Mouse (Mus musculus) limb, embryonic 11.5 days (tissue): ENCODE results near the gene Fpgs. TPM values are rescaled to one million over a fixed set of nuclear protein-coding genes. Genes with fewer than 3 reads are reported as not detected.

Experiments used
- ATAC-seq: fragments of 200-750 bp; cut with Nextera tagmentation; 2 replicates; pipeline ENCODE4 v1.8.0; 2017; ENCODE audit warnings: low read depth; ENCODE audit not compliant: insufficient number of reproducible peaks, low FRiP score, low TSS enrichment
- DNase-seq: peaks from one replicate; pipeline ENCODE4 v3.0.0-alpha.2; 2015; ENCODE audit warnings: low spot score
- H3K27ac ChIP-seq: fragments of 300-500 bp; sonication (generic); replicated peaks from 2 replicates; pipeline ENCODE4 v1.5.1; 2014; ENCODE audit warnings: low read depth, mild to moderate bottlenecking, low read length
- H3K27me3 ChIP-seq: fragments of 300-500 bp; sonication (generic); 2 replicates; pipeline ENCODE4 v1.6.1; 2014; ENCODE audit warnings: mild to moderate bottlenecking, low read length, mixed read lengths; ENCODE audit not compliant: control insufficient read depth, insufficient read depth
- H3K36me3 ChIP-seq: fragments of 300-500 bp; sonication (generic); 2 replicates; pipeline ENCODE4 v1.6.1; 2014; ENCODE audit warnings: mild to moderate bottlenecking, low read length, moderate library complexity, mixed read lengths; ENCODE audit not compliant: control insufficient read depth, insufficient read depth
- H3K4me1 ChIP-seq: fragments of 300-500 bp; sonication (generic); 2 replicates; pipeline ENCODE4 v1.6.1; 2014; ENCODE audit warnings: low read length, mixed read lengths; ENCODE audit not compliant: control insufficient read depth, insufficient read depth
- H3K4me2 ChIP-seq: fragments of 300-500 bp; sonication (generic); 2 replicates; pipeline ENCODE4 v1.6.1; 2014; ENCODE audit warnings: low read depth, mild to moderate bottlenecking, moderate library complexity; ENCODE audit not compliant: severe bottlenecking
- H3K4me3 ChIP-seq: fragments of 300-500 bp; sonication (generic); 2 replicates; pipeline ENCODE4 v1.5.1; 2014; ENCODE audit warnings: low read depth, low read length
- H3K9ac ChIP-seq: fragments of 300-500 bp; sonication (generic); 2 replicates; pipeline ENCODE4 v1.6.1; 2014; ENCODE audit warnings: mild to moderate bottlenecking, low read length
- H3K9me3 ChIP-seq: fragments of 300-500 bp; sonication (generic); 2 replicates; pipeline ENCODE4 v1.6.1; 2016; ENCODE audit warnings: low read length; ENCODE audit not compliant: control insufficient read depth
- WGBS: fragments of 180-500 bp; shearing (Covaris S2); extraction: QIAGEN DNeasy Blood & Tissue Kit; methylation state at CpG from one replicate; pipeline ENCODE4 v1.1.7; 2014; 5-methylcytosine and 5-hydroxymethylcytosine counted together
- polyA plus RNA-seq: library from polyadenylated mRNA; unstranded; fragments of >200 nt; fragmentation: Nextera tagmentation; extraction: Ambion mirVana; gene quantifications from 2 replicates; pipeline ENCODE4 v1.2.1, GENCODE M21; 2014

Gene Fpgs
- polyA plus RNA-seq, 1 experiment from 2014 or later: 22.1 TPM

DNA sequence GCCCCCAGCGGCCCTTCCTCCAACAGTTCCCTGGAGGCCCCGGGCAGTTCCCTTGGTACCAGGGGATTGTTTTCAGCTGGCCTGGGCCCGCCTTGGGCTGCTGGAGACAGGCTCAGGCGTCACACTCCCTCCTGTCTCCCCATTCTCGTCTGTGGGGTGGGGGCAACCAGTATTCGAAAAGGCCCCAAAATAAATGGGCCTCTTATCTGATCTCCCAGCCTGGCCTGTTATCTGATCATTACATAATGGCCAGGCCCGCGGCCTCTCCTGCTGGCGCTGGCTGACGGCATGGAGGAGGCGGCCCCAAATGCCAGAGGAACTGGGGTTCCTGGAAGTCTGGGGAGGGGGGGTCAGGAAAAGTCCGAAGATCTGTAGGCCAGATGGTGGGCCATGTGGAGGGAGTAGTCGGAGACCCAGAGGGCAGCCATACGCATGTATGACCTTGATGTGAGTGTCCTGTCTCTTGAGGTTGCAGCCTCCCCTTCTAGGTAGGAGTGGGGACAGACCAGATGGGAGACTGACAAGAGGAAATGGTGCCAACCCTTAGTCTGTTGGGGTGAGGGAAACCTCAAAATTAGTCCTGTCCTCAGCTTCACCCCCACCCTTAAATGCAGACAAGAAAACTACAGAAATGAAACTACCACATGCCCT is 49.1 kb downstream of the Fpgs start:
- Histone ChIP-seq H3K4me3 (no peak overlapping the region), H3K9ac (0 out of 2 replicates have a peak overlapping the region, but pooled peaks have one; percentile 8), H3K4me1 (peaks cover 26% of the 10 kb centered on the region), H3K27ac (peak overlapping the region; percentile 61), H3K9me3 (no peaks in the 10 kb centered on the region), H3K27me3 (no peaks in the 10 kb centered on the region), H3K4me2 (no peak overlapping the region), H3K36me3 (no peaks in the 10 kb centered on the region)
- no peak for ATAC-seq
- WGBS: 54% methylated on average over 14 of the region's 14 CpGs
- no peak for DNase-seq

- peak overlapping the region; percentile 61; the same call in 1 of the 2 replicates for H3K27ac ChIP-seq
- no peaks in the 10 kb centered on the region for H3K27me3 ChIP-seq
- WGBS: 21% methylated on average over 7 of the region's 7 CpGs
- ATAC-seq (no peak), DNase-seq (peak; percentile 45)
- no peak overlapping the region for H3K4me2 ChIP-seq
- H3K36me3 ChIP-seq: no peaks in the 10 kb centered on the region
- H3K4me1 ChIP-seq: peaks cover 26% of the 10 kb centered on the region
- H3K4me3 ChIP-seq: no peak overlapping the region
- no peaks in the 10 kb centered on the region for H3K9me3 ChIP-seq
- H3K9ac ChIP-seq: no peak overlapping the region
These were observed 50.2 kb downstream of the Fpgs start for GRCm38 (mm10) chr2:32653764-32654163.

GRCm38 (mm10) chr2:32647366-32647765 is 56.6 kb downstream of the Fpgs start:
- WGBS: 91% methylated on average over 7 of the region's 7 CpGs
- H3K4me3 ChIP-seq: no peak overlapping the region
- no peaks in the 10 kb centered on the region for H3K36me3 ChIP-seq
- ATAC-seq (no peak), DNase-seq (no peak)
- no peak overlapping the region for H3K27ac ChIP-seq
- no peak overlapping the region for H3K4me2 ChIP-seq
- H3K4me1 ChIP-seq: 0 out of 2 replicates have a peak, but pooled peaks cover 3% of the 10 kb centered on the region
- H3K27me3 ChIP-seq: no peaks in the 10 kb centered on the region
- no peaks in the 10 kb centered on the region for H3K9me3 ChIP-seq
- no peak overlapping the region for H3K9ac ChIP-seq

DNA sequence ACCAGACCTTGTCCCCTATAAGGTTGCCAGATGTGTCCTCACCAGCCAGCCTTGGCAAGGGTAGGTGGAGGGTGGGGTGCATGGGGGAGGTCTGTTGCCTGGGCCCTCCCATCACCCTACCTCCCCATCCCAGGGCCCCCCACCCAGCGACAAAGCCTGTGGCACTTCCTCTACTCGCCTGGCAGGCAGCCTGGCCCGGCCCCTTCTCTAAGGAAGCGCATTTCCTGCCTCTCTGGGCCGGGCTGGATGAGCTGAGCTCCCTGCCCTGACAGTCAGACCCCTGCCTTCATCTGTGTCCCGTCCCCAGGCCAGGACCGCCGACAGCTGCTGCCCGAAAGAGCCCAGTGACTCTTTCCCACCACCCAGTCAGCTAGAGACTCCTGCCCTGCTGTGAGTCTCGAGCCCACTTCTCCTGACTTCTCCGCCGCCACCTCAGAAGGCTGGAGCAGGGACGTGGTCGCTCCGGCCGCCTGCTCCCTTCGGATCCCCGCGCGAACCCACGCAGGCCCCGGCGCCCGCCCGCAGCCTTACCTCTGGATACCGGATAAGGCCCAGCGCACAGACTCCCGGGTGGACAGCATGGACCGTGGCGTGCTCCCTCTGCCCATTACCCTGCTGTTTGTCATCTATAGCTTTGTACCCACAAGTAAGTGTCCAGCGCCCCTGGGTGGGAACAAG is 57.4 kb downstream of the Fpgs start, which contains the start of gene Eng:
TSS of gene Eng (plus strand) at position 217 of the 678 bp plus-strand sequence.
- H3K4me1 ChIP-seq: 0 out of 2 replicates have a peak, but pooled peaks cover 3% of the 10 kb centered on the region
- H3K9me3 ChIP-seq: no peaks in the 10 kb centered on the region
- no peak within 1 kb of the TSS for H3K4me3 ChIP-seq
- H3K9ac ChIP-seq: no peak within 1 kb of the TSS
- no peak within 1 kb of the TSS for H3K27ac ChIP-seq
- DNase-seq: no peak
- 60% methylated on average over 30 of the region's 31 CpGs for WGBS
- no peak for ATAC-seq
- no peaks in the 10 kb centered on the region for H3K27me3 ChIP-seq
- H3K36me3 ChIP-seq: no peaks in the 10 kb centered on the region
- H3K4me2 ChIP-seq: no peak within 1 kb of the TSS

DNA sequence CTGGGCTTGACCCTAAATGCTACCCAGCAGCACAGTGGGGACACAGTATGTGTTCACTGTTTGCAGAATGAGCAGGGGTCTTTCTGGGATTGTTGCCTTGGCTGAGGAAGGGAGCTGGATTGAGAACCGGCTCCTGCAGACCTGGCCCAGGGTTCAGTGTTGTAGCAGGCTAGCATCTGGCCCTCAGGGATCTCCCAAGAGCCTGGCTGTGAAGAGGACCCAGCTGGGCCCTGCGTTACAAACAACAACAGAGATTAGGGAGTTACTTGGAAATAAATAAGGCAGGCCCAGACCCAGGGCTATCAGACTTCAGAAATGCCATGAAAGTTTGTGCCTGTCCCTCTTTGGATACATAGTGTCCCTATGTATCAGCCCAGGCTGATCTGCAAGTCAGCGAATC is 58.3 kb downstream of the Fpgs start:
- Histone ChIP-seq H3K4me1 (0 out of 2 replicates have a peak, but pooled peaks cover 3% of the 10 kb centered on the region), H3K36me3 (no peaks in the 10 kb centered on the region), H3K27ac (no peak overlapping the region), H3K4me2 (no peak overlapping the region), H3K27me3 (no peaks in the 10 kb centered on the region), H3K4me3 (no peak overlapping the region), H3K9ac (no peak overlapping the region), H3K9me3 (no peaks in the 10 kb centered on the region)
- DNase-seq (no peak), ATAC-seq (no peak)
- 68% methylated on average over 3 of the region's 3 CpGs for WGBS

- Histone ChIP-seq H3K4me2 (no peak overlapping the region), H3K27ac (no peak overlapping the region), H3K9me3 (no peaks in the 10 kb centered on the region), H3K4me3 (no peak overlapping the region), H3K9ac (no peak overlapping the region), H3K4me1 (0 out of 2 replicates have a peak, but pooled peaks cover 3% of the 10 kb centered on the region), H3K27me3 (no peaks in the 10 kb centered on the region), H3K36me3 (no peaks in the 10 kb centered on the region)
- DNase-seq (no peak), ATAC-seq (no peak)
- WGBS: 90% methylated on average over 8 of the region's 8 CpGs
These were observed 59.0 kb downstream of the Fpgs start for GRCm38 (mm10) chr2:32644799-32645475.

- Histone ChIP-seq H3K36me3 (no peaks in the 10 kb centered on the region), H3K4me3 (no peak overlapping the region), H3K27me3 (no peaks in the 10 kb centered on the region), H3K9me3 (no peaks in the 10 kb centered on the region), H3K4me2 (no peak overlapping the region), H3K27ac (no peak overlapping the region), H3K4me1 (0 out of 2 replicates have a peak, but pooled peaks cover 3% of the 10 kb centered on the region), H3K9ac (no peak overlapping the region)
- no peak for ATAC-seq
- DNase-seq: no peak
- 74% methylated on average over 9 of the region's 9 CpGs for WGBS
These were observed 59.9 kb downstream of the Fpgs start for GRCm38 (mm10) chr2:32644083-32644482.

- ATAC-seq (no peak), DNase-seq (no peak)
- Histone ChIP-seq H3K4me1 (peaks cover 7% of the 10 kb centered on the region), H3K27me3 (no peaks in the 10 kb centered on the region), H3K4me3 (no peak overlapping the region), H3K9me3 (no peaks in the 10 kb centered on the region), H3K27ac (no peak overlapping the region), H3K36me3 (no peaks in the 10 kb centered on the region), H3K9ac (no peak overlapping the region), H3K4me2 (no peak overlapping the region)
- WGBS: 75% methylated on average over 7 of the region's 7 CpGs
These were observed 61.1 kb downstream of the Fpgs start for GRCm38 (mm10) chr2:32642813-32643212.
